Mouse (Mus musculus) left cerebral cortex, adult 8-10 months (tissue): ENCODE data around the gene Hist1h4b. TPM values are rescaled to one million over a fixed set of nuclear protein-coding genes. Genes with fewer than 3 reads are reported as not detected.

Experiments
- DNase-seq, 2 experiments: peaks; one replicate each; pipeline ENCODE4 v3.0.0; 2022; ENCODE audit warnings: low spot score in 2 of 2
- microRNA-seq, 2 experiments: library from miRNA; unstranded; fragments of <30 nt; microRNA quantifications; one replicate each; pipeline ENCODE4 v1.2.0; 2022
- total RNA-seq, 4 experiments: library from RNA; stranded (reverse); gene quantifications; 2 replicates each; pipeline ENCODE4 v1.2.4; 2022

Gene Hist1h4b
- total RNA-seq, 4 experiments from 2014 or later: 53.3 to 70.8 (median 63.3) TPM

DNA sequence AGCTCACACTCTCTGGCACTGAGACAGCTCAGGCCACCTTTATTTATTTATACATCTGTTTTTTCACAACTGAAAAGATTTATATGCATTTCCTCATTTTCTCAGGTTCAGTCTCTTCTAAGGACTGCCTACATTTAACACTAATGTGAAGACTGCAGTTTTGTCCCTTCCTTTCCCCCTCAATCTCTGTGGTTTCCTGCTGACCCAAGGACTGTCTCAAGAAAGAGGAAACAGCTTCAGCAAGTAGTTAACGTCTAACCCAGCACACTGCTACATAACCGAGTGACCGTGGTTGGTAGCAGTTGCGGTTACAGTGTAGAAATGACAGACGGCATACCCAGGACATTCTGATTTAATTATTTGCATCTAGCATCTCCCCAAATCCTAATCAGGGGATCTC, 42.6 kb downstream of the Hist1h4b start:
- no peak for DNase-seq

DNA sequence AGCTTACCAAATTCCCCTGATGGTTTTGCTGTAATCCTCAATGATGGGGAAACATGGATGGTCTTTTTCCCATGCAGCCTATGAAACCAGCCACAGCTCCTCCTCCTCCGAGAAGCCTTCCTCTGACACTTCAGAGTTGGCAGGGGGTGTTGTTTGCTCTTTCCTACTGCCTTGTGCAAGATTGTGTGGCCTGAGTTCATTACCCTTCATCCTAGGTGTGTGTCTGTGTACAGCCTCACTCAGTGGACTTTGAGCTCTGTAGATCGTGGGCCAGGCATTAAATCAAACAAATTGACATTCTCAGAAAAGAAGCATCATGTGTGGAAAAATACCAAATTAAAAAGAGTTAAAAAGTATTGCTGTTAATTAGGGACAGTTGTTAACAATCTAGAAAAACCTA, 47.7 kb downstream of the Hist1h4b start:
- no peak for DNase-seq

DNA sequence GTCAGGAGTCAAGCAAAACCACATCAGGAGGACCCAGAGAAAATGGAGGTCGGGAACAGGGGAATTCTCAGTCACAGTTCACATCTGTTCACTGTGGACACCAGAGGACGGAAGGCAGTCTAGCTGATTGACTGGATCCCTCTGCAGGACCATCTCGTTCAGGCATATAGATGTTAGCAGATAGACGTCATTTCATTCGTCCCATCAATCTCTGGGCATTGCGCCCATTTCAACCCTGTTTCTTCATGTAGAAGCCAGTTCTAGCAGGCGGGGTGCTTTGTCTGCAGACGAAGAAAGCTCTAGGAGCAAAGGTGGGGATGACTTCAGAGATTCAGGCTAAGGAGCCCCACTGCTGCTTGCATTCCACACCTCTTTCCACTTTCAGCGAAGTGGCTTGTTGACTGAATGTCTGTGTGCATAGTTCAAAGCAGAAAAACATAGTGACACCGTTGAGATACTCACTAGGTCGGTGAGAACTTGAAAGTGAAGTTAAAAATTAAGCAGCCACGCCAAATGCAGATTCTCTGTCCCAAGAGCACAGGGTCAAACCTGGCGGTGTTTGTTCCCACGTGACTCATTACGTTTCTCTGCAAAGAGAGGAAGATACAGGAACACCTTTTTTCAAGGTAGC, 49.7 kb downstream of the Hist1h4b start, which contains the start of gene Slc17a2:
Slc17a2 (plus strand) TSS at position 572 of the 631 bp plus-strand sequence.
- DNase-seq: no peak

Small RNA genes lying within 50 kb of the gene (microRNA-seq; reads per million reads assigned to microRNA genes)
- gene Gm44314: 0 reads per million in 2 experiments
- 0 reads per million in 2 experiments for gene Gm44484

Other genes with a start within 250 kb of the Hist1h4b start
- gene Hist1h4h, start 226.0 kb upstream of the Hist1h4b start, total RNA-seq: 100 to 1,000 TPM; 263 to 358 (median 294) TPM
- gene Hist1h2af, start 223.1 kb upstream of the Hist1h4b start, total RNA-seq: 10 to 100 TPM in 1 of 4 experiments, 1 to 10 TPM in 2, not detected in 1; 1.7 to 10.6 (median 3.0) TPM
- 1 to 10 TPM; 3.7 to 6.0 (median 4.2) TPM for gene Hist1h3g, start 221.6 kb upstream of the Hist1h4b start, total RNA-seq
- gene Hist1h2bh, start 213.6 kb upstream of the Hist1h4b start, total RNA-seq: 1 to 10 TPM in 2 of 4 experiments, under 1 TPM in 2; 0.84 to 1.6 (median 0.98) TPM
- gene Hist1h3f, start 213.0 kb upstream of the Hist1h4b start, total RNA-seq: 10 to 100 TPM; 15.3 to 21.8 (median 16.6) TPM
- gene Hist1h4f, start 205.4 kb upstream of the Hist1h4b start, total RNA-seq: 100 to 1,000 TPM; 153 to 191 (median 171) TPM
- gene Hist1h1d, start 203.8 kb upstream of the Hist1h4b start, total RNA-seq: 1 to 10 TPM; 3.4 to 4.2 (median 3.5) TPM
- 10 to 100 TPM; 43.6 to 61.8 (median 54.4) TPM for gene Hist1h3e, start 194.6 kb upstream of the Hist1h4b start, total RNA-seq
- gene Hist1h2ae, start 185.8 kb upstream of the Hist1h4b start, total RNA-seq: 1 to 10 TPM; 3.0 to 5.2 (median 4.7) TPM
- 10 to 100 TPM; 60.3 to 72.4 (median 70.0) TPM for gene Hist1h2bg, start 185.6 kb upstream of the Hist1h4b start, total RNA-seq
- gene Hist1h2bf, start 182.8 kb upstream of the Hist1h4b start, total RNA-seq: 10 to 100 TPM; 23.0 to 26.4 (median 24.2) TPM
- 1 to 10 TPM; 1.3 to 6.6 (median 3.8) TPM for gene Hist1h2ad, start 182.6 kb upstream of the Hist1h4b start, total RNA-seq
- 10 to 100 TPM in 2 of 4 experiments, 1 to 10 TPM in 2; 8.9 to 11.8 (median 10.0) TPM for gene Hist1h3d, start 181.2 kb upstream of the Hist1h4b start, total RNA-seq
- gene Hist1h4d, start 175.4 kb upstream of the Hist1h4b start, total RNA-seq: 100 to 1,000 TPM; 126 to 155 (median 139) TPM
- 1 to 10 TPM; 5.5 to 9.6 (median 7.2) TPM for gene Hist1h2be, start 135.9 kb upstream of the Hist1h4b start, total RNA-seq
- 10 to 100 TPM; 61.9 to 65.4 (median 62.5) TPM for gene Hist1h1e, start 134.5 kb upstream of the Hist1h4b start, total RNA-seq
- 1 to 10 TPM; 1.4 to 2.3 (median 1.9) TPM for gene Hist1h2ac, start 73.1 kb upstream of the Hist1h4b start, total RNA-seq
- 10 to 100 TPM; 26.9 to 40.2 (median 30.0) TPM for gene Hist1h2bc, start 72.8 kb upstream of the Hist1h4b start, total RNA-seq
- gene Hist1h1t, start 61.2 kb upstream of the Hist1h4b start, total RNA-seq: under 1 TPM in 1 of 4 experiments, not detected in 3; 0.41 TPM
- 100 to 1,000 TPM in 2 of 4 experiments, 10 to 100 TPM in 2; 87.8 to 116 (median 99.2) TPM for gene Hist1h4c, start 58.6 kb upstream of the Hist1h4b start, total RNA-seq
- gene Hfe, start 46.2 kb upstream of the Hist1h4b start, total RNA-seq: 1 to 10 TPM; 3.4 to 7.7 (median 4.6) TPM
- 10 to 100 TPM; 69.7 to 80.4 (median 72.8) TPM for gene Hist1h1c, start 18.2 kb upstream of the Hist1h4b start, total RNA-seq
- gene Hist1h3c, start 11.4 kb upstream of the Hist1h4b start, total RNA-seq: 1 to 10 TPM; 1.1 to 3.3 (median 2.8) TPM
- gene Hist1h2bb, start 10.3 kb upstream of the Hist1h4b start, total RNA-seq: 10 to 100 TPM; 12.3 to 18.8 (median 16.3) TPM
- 10 to 100 TPM; 18.4 to 30.4 (median 21.0) TPM for gene Hist1h2ab, start 5.9 kb upstream of the Hist1h4b start, total RNA-seq
- gene Hist1h3b, start 4.7 kb upstream of the Hist1h4b start, total RNA-seq: 10 to 100 TPM in 1 of 4 experiments, 1 to 10 TPM in 3; 5.3 to 12.2 (median 8.1) TPM
- gene Hist1h4a, start 4.2 kb downstream of the Hist1h4b start, total RNA-seq: 10 to 100 TPM; 43.4 to 63.5 (median 58.0) TPM
- 10 to 100 TPM; 33.9 to 55.0 (median 40.9) TPM for gene Hist1h3a, start 5.4 kb downstream of the Hist1h4b start, total RNA-seq
- 10 to 100 TPM; 29.7 to 32.8 (median 30.7) TPM for gene Hist1h1a, start 6.7 kb downstream of the Hist1h4b start, total RNA-seq
- gene Trim38, start 12.9 kb downstream of the Hist1h4b start, total RNA-seq: not detected
- not detected for gene Slc17a2, start 50.0 kb downstream of the Hist1h4b start, total RNA-seq
- gene Slc17a3, start 82.4 kb downstream of the Hist1h4b start, total RNA-seq: under 1 TPM in 1 of 4 experiments, not detected in 3; 0.25 TPM
- not detected for gene Slc17a1, start 110.7 kb downstream of the Hist1h4b start, total RNA-seq
- gene Slc17a4, start 158.0 kb downstream of the Hist1h4b start, total RNA-seq: not detected
- not detected for gene Hist1h2ba, start 177.1 kb downstream of the Hist1h4b start, total RNA-seq
- gene Hist1h2aa, start 177.4 kb downstream of the Hist1h4b start, total RNA-seq: not detected
- gene Scgn, start 234.2 kb downstream of the Hist1h4b start, total RNA-seq: 1 to 10 TPM in 1 of 4 experiments, under 1 TPM in 3; 0.51 to 1.7 (median 0.69) TPM